Mouse (Mus musculus) myocyte (in vitro differentiated cells): ENCODE data around the gene Cactin. TPM values are rescaled to one million over a fixed set of nuclear protein-coding genes. Genes with fewer than 3 reads are reported as not detected.

Source experiments
- H3K27me3 ChIP-seq: one replicate; pipeline ENCODE4 v1.6.1; 2011; ENCODE audit not compliant: control insufficient read depth, insufficient read depth, insufficient read length
- H3K36me3 ChIP-seq: one replicate; pipeline ENCODE4 v1.6.1; 2011; ENCODE audit not compliant: control insufficient read depth, insufficient read depth
- H3K4me2 ChIP-seq: one replicate; pipeline ENCODE4 v1.6.1; 2011; ENCODE audit warnings: low read depth, control low read depth
- H3K4me3 ChIP-seq: one replicate; pipeline ENCODE4 v1.5.1; 2011; ENCODE audit warnings: mild to moderate bottlenecking, control low read depth, moderate library complexity
- H3K79me2 ChIP-seq: one replicate; pipeline ENCODE4 v1.6.1; 2011; ENCODE audit not compliant: control insufficient read depth, insufficient read depth
- H3ac ChIP-seq: one replicate; pipeline ENCODE4 v1.6.1; 2011; ENCODE audit not compliant: control insufficient read depth, insufficient read length
- CEBPB ChIP-seq: IDR thresholded peaks from 2 replicates; pipeline ENCODE4 v1.6.1; 2011; ENCODE audit warnings: mild to moderate bottlenecking, moderate library complexity; ENCODE audit not compliant: poor library complexity, insufficient read depth, severe bottlenecking
- E2F4 ChIP-seq: IDR thresholded peaks from one replicate; pipeline ENCODE4 v1.6.1; 2011; ENCODE audit warnings: mild to moderate bottlenecking, control low read depth, moderate library complexity; ENCODE audit not compliant: insufficient read depth
- MAX ChIP-seq: IDR thresholded peaks from one replicate; pipeline ENCODE4 v1.6.1; 2011; ENCODE audit warnings: low read depth, mild to moderate bottlenecking, control low read depth
- MYOD1 ChIP-seq, 3 experiments: IDR thresholded peaks; one replicate each; pipeline ENCODE4 v1.6.1; 2011; ENCODE audit warnings: control low read depth in 2 of 3, low read depth in 2 of 3, mild to moderate bottlenecking in 2 of 3, moderate library complexity in 1 of 3; ENCODE audit not compliant: insufficient read length in 2 of 3, control insufficient read depth in 1 of 3
- MYOG ChIP-seq, 3 experiments: IDR thresholded peaks; one replicate each; pipeline ENCODE4 v1.6.1; 2011; ENCODE audit warnings: control low read depth in 2 of 3, low read depth in 2 of 3, mild to moderate bottlenecking in 2 of 3; ENCODE audit not compliant: insufficient read length in 2 of 3, control insufficient read depth in 1 of 3, insufficient read depth in 1 of 3
- POLR2A ChIP-seq: IDR thresholded peaks from one replicate; pipeline ENCODE4 v1.6.1; 2011; ENCODE audit warnings: low read depth, mild to moderate bottlenecking, control low read depth, moderate library complexity; ENCODE audit not compliant: insufficient read length
- POLR2AphosphoS2 ChIP-seq: IDR thresholded peaks from one replicate; pipeline ENCODE4 v1.6.1; 2011; ENCODE audit warnings: low read depth, control low read depth; ENCODE audit not compliant: insufficient read length
- REST ChIP-seq: IDR thresholded peaks from one replicate; pipeline ENCODE4 v1.6.1; 2011; ENCODE audit warnings: mild to moderate bottlenecking, control low read depth, moderate library complexity; ENCODE audit not compliant: insufficient read depth, insufficient read length
- SRF ChIP-seq: IDR thresholded peaks from one replicate; pipeline ENCODE4 v1.6.1; 2011; ENCODE audit warnings: low read depth; ENCODE audit not compliant: control insufficient read depth, insufficient read length
- TCF12 ChIP-seq: IDR thresholded peaks from one replicate; pipeline ENCODE4 v1.6.1; 2011; ENCODE audit warnings: mild to moderate bottlenecking, control low read depth; ENCODE audit not compliant: poor library complexity, insufficient read depth, severe bottlenecking
- TCF3 ChIP-seq: IDR thresholded peaks from one replicate; pipeline ENCODE4 v1.6.1; 2011; ENCODE audit warnings: low read depth, control low read depth; ENCODE audit not compliant: insufficient read length
- USF1 ChIP-seq: IDR thresholded peaks from one replicate; pipeline ENCODE4 v1.6.1; 2011; ENCODE audit warnings: low read depth, mild to moderate bottlenecking, control low read depth, moderate library complexity
- polyA plus RNA-seq: library from polyadenylated mRNA; unstranded; fragments of >200 nt; fragmentation: generic; extraction: Trizol; gene quantifications from one replicate; pipeline ENCODE4 v1.2.1, GENCODE M21; 2012; ENCODE audit warnings: missing spikeins

The Cactin gene
- polyA plus RNA-seq = 31.3 TPM

- Histone ChIP-seq H3ac (peak within 1 kb of the TSS; percentile 66), H3K36me3 (no peaks in the 10 kb centered on the region)
- TF ChIP-seq MYOG (IDR thresholded peaks at IDR 0.05; ENCODE audit: control insufficient read depth in 1 of 3, insufficient read depth in 1 of 3, insufficient read length in 2 of 3, low read depth in 2 of 3) = no peak
- TF ChIP-seq REST = no peak
- peak; percentile 29 for TF ChIP-seq POLR2AphosphoS2
- no peak for TF ChIP-seq MYOD1 (IDR thresholded peaks at IDR 0.05; ENCODE audit: control insufficient read depth in 1 of 3, insufficient read length in 2 of 3, low read depth in 2 of 3)
- TF ChIP-seq TCF3 = no peak
- peak; percentile 46 for TF ChIP-seq E2F4
- no peak for TF ChIP-seq CEBPB
- TF ChIP-seq SRF = no peak
- peak; percentile 68 for TF ChIP-seq POLR2A
- TF ChIP-seq USF1 = no peak
- TF ChIP-seq MAX = peak; percentile 99
- no peak for TF ChIP-seq TCF12
These were observed at the start of gene Cactin for GRCm38 (mm10) chr10:81320550-81321347. Gene Cactin, plus strand, starts transcription at chr10:81321103.

GRCm38 (mm10) chr10:81272356-81272755 lies 48.5 kb upstream of the Cactin start:
- no peaks in the 10 kb centered on the region for H3K36me3 ChIP-seq
- no peak overlapping the region for H3K4me2 ChIP-seq
- peaks cover 14% of the 10 kb centered on the region for H3K79me2 ChIP-seq
- no peaks in the 10 kb centered on the region for H3K27me3 ChIP-seq
- no peak overlapping the region for H3K4me3 ChIP-seq
- TF ChIP-seq TCF3 (no peak), POLR2AphosphoS2 (no peak), E2F4 (no peak), USF1 (no peak), POLR2A (no peak), MYOD1 (IDR thresholded peaks at IDR 0.05; ENCODE audit: control insufficient read depth in 1 of 3, insufficient read length in 2 of 3, low read depth in 2 of 3) (no peak), REST (no peak), TCF12 (no peak), CEBPB (no peak), MAX (no peak)
- H3ac ChIP-seq = no peak overlapping the region

More at GRCm38 (mm10) chr10:81320550-81321347, at the start of gene Cactin:
- Histone ChIP-seq H3K4me3 (peak within 1 kb of the TSS; percentile 69), H3K27me3 (no peaks in the 10 kb centered on the region), H3K79me2 (peaks cover 19% of the 10 kb centered on the region), H3K4me2 (peak within 1 kb of the TSS; percentile 100)

- H3K4me3 ChIP-seq = no peak overlapping the region
- H3K79me2 ChIP-seq = peaks cover 8% of the 10 kb centered on the region
- no peak overlapping the region for H3ac ChIP-seq
- no peak overlapping the region for H3K4me2 ChIP-seq
- no peak for TF ChIP-seq POLR2A
- no peak for TF ChIP-seq SRF
- TF ChIP-seq MAX = no peak
- TF ChIP-seq REST = no peak
- TF ChIP-seq TCF3 = no peak
- no peak for TF ChIP-seq MYOD1 (IDR thresholded peaks at IDR 0.05; ENCODE audit: control insufficient read depth in 1 of 3, insufficient read length in 2 of 3, low read depth in 2 of 3)
- TF ChIP-seq MYOG (IDR thresholded peaks at IDR 0.05; ENCODE audit: control insufficient read depth in 1 of 3, insufficient read depth in 1 of 3, insufficient read length in 2 of 3, low read depth in 2 of 3) = no peak
- no peak for TF ChIP-seq CEBPB
- TF ChIP-seq USF1 = no peak
- TF ChIP-seq E2F4 = no peak
- no peak for TF ChIP-seq POLR2AphosphoS2
- TF ChIP-seq TCF12 = no peak
- no peaks in the 10 kb centered on the region for H3K36me3 ChIP-seq
- no peaks in the 10 kb centered on the region for H3K27me3 ChIP-seq
These were observed 47.1 kb upstream of the Cactin start for GRCm38 (mm10) chr10:81273842-81274241.

DNA sequence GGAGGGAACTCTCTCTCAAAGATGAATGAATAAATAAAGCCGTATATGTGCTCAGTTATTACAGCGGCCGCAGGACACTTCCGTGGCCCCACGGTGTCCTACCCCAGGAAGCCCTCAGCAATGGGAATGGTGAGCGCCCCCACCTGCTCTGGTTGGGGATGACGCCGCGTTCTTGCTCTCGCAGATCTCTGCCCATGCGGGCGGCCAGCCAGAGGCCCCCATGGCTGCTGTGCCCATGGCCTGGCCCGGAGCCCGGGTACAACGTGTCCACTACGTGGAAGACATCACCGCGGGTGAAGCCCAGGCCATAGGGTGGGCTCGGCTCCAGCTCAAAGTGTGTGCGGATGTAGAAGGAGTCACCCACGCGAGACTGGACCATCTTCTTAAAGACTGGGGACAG lies 43.2 kb upstream of the Cactin start:
- Histone ChIP-seq H3K36me3 (no peaks in the 10 kb centered on the region), H3K4me2 (no peak overlapping the region), H3ac (no peak overlapping the region), H3K4me3 (no peak overlapping the region), H3K27me3 (peaks cover 10% of the 10 kb centered on the region), H3K79me2 (no peaks in the 10 kb centered on the region)
- TF ChIP-seq MYOG (IDR thresholded peaks at IDR 0.05; ENCODE audit: control insufficient read depth in 1 of 3, insufficient read depth in 1 of 3, insufficient read length in 2 of 3, low read depth in 2 of 3) (no peak), MAX (no peak)

DNA sequence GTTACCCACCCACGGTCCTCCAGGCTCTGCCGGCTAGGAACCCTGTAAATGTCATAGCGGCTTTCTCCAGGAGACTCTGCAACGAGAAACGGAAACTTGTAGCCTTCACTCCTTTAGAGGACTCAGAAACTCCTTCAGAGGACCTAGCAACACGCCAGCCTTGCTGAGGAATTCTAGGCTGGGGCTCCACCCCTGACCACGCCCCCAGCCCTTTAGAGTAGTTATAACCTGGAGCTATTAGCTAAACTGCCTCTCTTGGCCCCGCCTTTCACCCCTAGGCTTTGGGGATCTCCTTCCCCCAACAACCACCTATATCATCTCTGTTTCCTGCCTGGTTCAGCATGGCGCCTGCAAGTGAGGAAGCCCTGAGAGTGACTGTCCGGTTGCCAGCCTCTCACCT lies 41.4 kb upstream of the Cactin start:
- no peak for TF ChIP-seq E2F4
- no peak for TF ChIP-seq USF1
- TF ChIP-seq MAX = no peak
- TF ChIP-seq MYOD1 (IDR thresholded peaks at IDR 0.05; ENCODE audit: control insufficient read depth in 1 of 3, insufficient read length in 2 of 3, low read depth in 2 of 3) = no peak
- no peak for TF ChIP-seq POLR2A
- no peak for TF ChIP-seq SRF
- no peak for TF ChIP-seq TCF12
- TF ChIP-seq REST = no peak
- TF ChIP-seq POLR2AphosphoS2 = no peak
- TF ChIP-seq MYOG (IDR thresholded peaks at IDR 0.05; ENCODE audit: control insufficient read depth in 1 of 3, insufficient read depth in 1 of 3, insufficient read length in 2 of 3, low read depth in 2 of 3) = no peak
- no peak for TF ChIP-seq CEBPB
- TF ChIP-seq TCF3 = no peak
- H3K4me2 ChIP-seq = no peak overlapping the region
- H3K79me2 ChIP-seq = no peaks in the 10 kb centered on the region
- H3ac ChIP-seq = no peak overlapping the region
- H3K4me3 ChIP-seq = no peak overlapping the region
- H3K36me3 ChIP-seq = no peaks in the 10 kb centered on the region
- peaks cover 28% of the 10 kb centered on the region for H3K27me3 ChIP-seq
